Mouse (Mus musculus) spleen, adult 10 weeks (tissue): Measurements from ENCODE around the gene Dner. TPM values are rescaled to one million over a fixed set of nuclear protein-coding genes. Genes with fewer than 3 reads are reported as not detected.

Source experiments
- polyA plus RNA-seq: library from polyadenylated mRNA; stranded (reverse); fragments of 350-450 nt; fragmentation: Illumina TruSeq; extraction: RNeasy Lipid Tissue Mini Kit (QIAGEN cat#74804); gene quantifications from one replicate; pipeline ENCODE4 v1.2.3, GENCODE M21; 2015; ENCODE audit warnings: low replicate concordance; ENCODE audit not compliant: insufficient read depth

The Dner gene
- 0.22 TPM for polyA plus RNA-seq

GRCm38 (mm10) chr1:84695517-84696411 is at the start of gene Dner:
TSS of gene Dner (minus strand) at chr1:84696221.

GRCm38 (mm10) chr1:84363967-84364366 is 332.1 kb downstream of the Dner start, which contains the start of gene Pid1:
TSS of gene Pid1 (minus strand) at chr1:84364180.

Other genes starting within 250 kb of the Dner start
- 1.7 TPM for gene Fbxo36, start 143.6 kb upstream of the Dner start, polyA plus RNA-seq
- gene Trip12, start 144.3 kb upstream of the Dner start, polyA plus RNA-seq, result 256 TPM
- gene Slc16a14, start 238.9 kb upstream of the Dner start, polyA plus RNA-seq, result 0.25 TPM